Mouse (Mus musculus): ENCODE data around the gene Ltbr.

DNA sequence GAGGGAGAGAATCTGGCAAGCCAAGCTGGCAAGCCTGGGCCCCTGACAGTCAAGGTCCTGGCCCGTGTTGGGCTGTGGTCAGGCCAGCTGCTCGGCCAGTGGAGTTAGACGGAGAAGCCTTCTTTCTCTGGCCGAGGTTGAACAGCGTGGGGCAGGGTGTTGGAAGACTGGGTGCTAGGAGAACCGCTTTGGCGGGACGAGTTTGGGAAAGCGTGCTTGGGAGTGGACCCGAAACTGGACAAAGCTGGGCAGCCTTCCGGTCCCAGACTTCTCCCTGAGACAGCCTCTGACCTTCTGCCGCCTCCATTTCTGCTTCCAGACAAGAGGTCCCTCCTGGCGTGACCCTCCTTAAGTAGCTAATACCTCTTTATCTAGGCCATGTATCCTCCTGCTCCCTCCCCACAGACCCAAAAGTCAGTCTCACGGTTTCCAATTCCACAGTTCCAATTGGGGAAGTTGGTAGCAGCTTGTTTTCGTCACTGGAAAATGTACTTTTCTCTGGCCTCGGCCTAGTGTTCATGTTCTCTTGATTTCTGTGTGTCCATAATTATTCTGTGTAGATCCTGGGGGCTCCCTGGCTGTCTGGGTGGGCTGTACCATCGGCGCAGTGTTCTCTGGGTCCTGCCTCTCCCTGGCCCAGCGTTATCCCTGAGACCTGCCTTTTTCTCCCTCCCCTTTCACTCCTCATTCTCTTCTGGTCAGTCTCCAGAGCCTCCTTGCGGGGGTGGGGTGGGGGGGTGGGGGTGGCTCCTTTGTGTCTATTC is 36.7 kb upstream of the Ltbr start:
- TF ChIP-seq EP300 (IDR thresholded peaks at IDR 0.05; ENCODE audit: low read depth): no peak
- TF ChIP-seq CTCF (IDR thresholded peaks at IDR 0.05; ENCODE audit: low read depth): no peak

Data from heart, postnatal 0 days (tissue).